Mouse (Mus musculus): ENCODE results near the gene Atp6v1f. TPM values are rescaled to one million over a fixed set of nuclear protein-coding genes. Genes with fewer than 3 reads are reported as not detected.

The Atp6v1f gene
- total RNA-seq (2021): 100 to 1,000 TPM in 1 of 2 experiments, 10 to 100 TPM in 1; 90.2 to 102 TPM
- long read RNA-seq, experiment 1, transcript Atp6v1f-201 (2 exons, 703 nt): major isoform, 203 of 209 reads
- long read RNA-seq, experiment 1, partial matches to known transcripts: 4 of 209 reads
- long read RNA-seq, experiment 1, other reads (novel, unspliced or antisense): 2 of 209 reads
- long read RNA-seq, experiment 2, transcript Atp6v1f-201 (2 exons, 703 nt): major isoform, 173 of 178 reads
- long read RNA-seq, experiment 2, partial matches to known transcripts: 4 of 178 reads
- long read RNA-seq, experiment 2, other reads (novel, unspliced or antisense): 0 of 178 reads

GRCm38 (mm10) chr6:29467583-29468354 lies at the start of gene Atp6v1f:
Gene Atp6v1f, plus strand, starts transcription at chr6:29467718.
- peak; percentile 92 for DNase-seq

GRCm38 (mm10) chr6:29420596-29420995 lies 46.9 kb upstream of the Atp6v1f start:
- no peak for DNase-seq

GRCm38 (mm10) chr6:29425118-29425517 lies 42.4 kb upstream of the Atp6v1f start:
- DNase-seq: no peak

GRCm38 (mm10) chr6:29426331-29426730 lies 41.2 kb upstream of the Atp6v1f start:
- no peak for DNase-seq

- DNase-seq: no peak
Measured at GRCm38 (mm10) chr6:29428171-29428570, 39.3 kb upstream of the Atp6v1f start.

GRCm38 (mm10) chr6:29430681-29431420 lies 36.7 kb upstream of the Atp6v1f start:
- peak; percentile 83 for DNase-seq

- DNase-seq: peak; percentile 75
Measured at GRCm38 (mm10) chr6:29431473-29431872, 36.0 kb upstream of the Atp6v1f start.

GRCm38 (mm10) chr6:29432156-29432555 lies 35.4 kb upstream of the Atp6v1f start:
- peak; percentile 48 for DNase-seq

GRCm38 (mm10) chr6:29432676-29433037 lies 34.9 kb upstream of the Atp6v1f start:
- no peak for DNase-seq

GRCm38 (mm10) chr6:29433038-29433803 lies 34.3 kb upstream of the Atp6v1f start, which contains the start of gene Flnc:
Gene Flnc, plus strand, starts transcription at chr6:29433256.
- DNase-seq: peak; percentile 71

- peak; percentile 85 for DNase-seq
Measured at GRCm38 (mm10) chr6:29433804-29434795, 33.4 kb upstream of the Atp6v1f start.

GRCm38 (mm10) chr6:29434911-29435691 lies 32.4 kb upstream of the Atp6v1f start:
- DNase-seq: peak; percentile 79

- peak; percentile 69 for DNase-seq
Measured at GRCm38 (mm10) chr6:29435940-29436451, 31.5 kb upstream of the Atp6v1f start.

GRCm38 (mm10) chr6:29436461-29436934 lies 31.0 kb upstream of the Atp6v1f start:
- DNase-seq: peak; percentile 76

GRCm38 (mm10) chr6:29439251-29439650 lies 28.3 kb upstream of the Atp6v1f start:
- DNase-seq: peak; percentile 76

- no peak for DNase-seq
Measured at GRCm38 (mm10) chr6:29439789-29440188, 27.7 kb upstream of the Atp6v1f start.

GRCm38 (mm10) chr6:29444773-29445172 lies 22.7 kb upstream of the Atp6v1f start:
- no peak for DNase-seq

- DNase-seq: no peak
Measured at GRCm38 (mm10) chr6:29445354-29445753, 22.2 kb upstream of the Atp6v1f start.

GRCm38 (mm10) chr6:29449858-29450257 lies 17.7 kb upstream of the Atp6v1f start:
- DNase-seq: no peak

Measured in gastrocnemius, postnatal 25 days (tissue).